Mouse (Mus musculus) heart, adult 2 months (tissue): Measurements from ENCODE around the gene Snf8.

Source experiments
- CTCF ChIP-seq: fragments of 200-600 bp; IDR thresholded peaks from 2 replicates; pipeline ENCODE4 v1.8.1; 2022; ENCODE audit warnings: antibody characterized with exemption, mild to moderate bottlenecking, moderate library complexity
- EP300 ChIP-seq: fragments of 200-500 bp; IDR thresholded peaks from 2 replicates; pipeline ENCODE4 v1.6.1; 2011; ENCODE audit warnings: low read depth, low read length, control low read depth; ENCODE audit not compliant: insufficient read depth
- POLR2A ChIP-seq: fragments of 200-500 bp; IDR thresholded peaks from 2 replicates; pipeline ENCODE4 v1.6.1; 2011; ENCODE audit warnings: mild to moderate bottlenecking, low read depth, low read length, control low read depth; ENCODE audit not compliant: insufficient read depth

GRCm38 (mm10) chr11:96082682-96083081 lies 48.0 kb downstream of the Snf8 start:
- no peak for TF ChIP-seq POLR2A
- TF ChIP-seq CTCF = no peak
- no peak for TF ChIP-seq EP300
